26 mouse cellular contexts compared by ENCODE assay signal in the genomic region with DNA sequence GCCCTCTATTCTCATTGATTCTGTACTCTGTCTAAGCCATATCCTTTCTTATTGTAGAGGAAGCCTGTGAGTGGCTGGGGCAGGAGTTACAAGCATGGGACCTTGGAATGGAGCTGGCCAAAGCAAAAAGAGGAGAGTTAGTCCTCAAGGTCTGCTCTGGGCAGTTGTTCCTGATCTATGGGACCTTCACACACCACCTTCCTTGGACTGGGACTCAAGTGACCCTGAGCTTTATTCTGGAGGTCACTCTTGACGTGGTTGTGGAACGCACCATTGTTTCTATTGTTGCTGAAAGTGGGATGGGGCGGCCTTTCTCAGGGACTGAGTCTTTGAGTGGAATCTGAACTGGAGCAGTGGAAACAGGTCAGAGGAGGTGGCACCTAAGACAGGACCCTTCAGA.
"Had no signal": no experiment of that assay in that cellular context is flagged by ENCODE, and none has a peak within 500 bp of the region (broad histone marks: within the 10 kb centered on the region; RNA-seq: fewer than 3 reads in every experiment).

No protein-coding gene starts in this region.

- H3K9me3 ChIP-seq: heart, embryonic 13.5 days; heart, embryonic 15.5 days; hindbrain, embryonic 13.5 days; hindbrain, embryonic 15.5 days; kidney, embryonic 15.5 days; limb, embryonic 13.5 days; limb, embryonic 15.5 days; liver, embryonic 12.5 days had no signal

- H3K27ac ChIP-seq: heart, embryonic 13.5 days; heart, embryonic 15.5 days; hindbrain, embryonic 13.5 days; hindbrain, embryonic 15.5 days; hindbrain, postnatal 0 days; kidney, embryonic 15.5 days; kidney, postnatal 0 days; limb, embryonic 13.5 days; limb, embryonic 15.5 days; liver, embryonic 12.5 days; liver, embryonic 14.5 days had no signal

- H3K4me1 ChIP-seq: hindbrain, embryonic 13.5 days; hindbrain, embryonic 15.5 days; kidney, embryonic 15.5 days; limb, embryonic 13.5 days; limb, embryonic 15.5 days had no signal

- H3K4me2 ChIP-seq: heart, embryonic 11.5 days; heart, embryonic 13.5 days; heart, embryonic 15.5 days; hindbrain, embryonic 13.5 days; hindbrain, embryonic 15.5 days; kidney, embryonic 15.5 days; limb, embryonic 13.5 days; limb, embryonic 15.5 days; liver, embryonic 12.5 days had no signal

- H3K4me3 ChIP-seq: heart, embryonic 13.5 days; heart, embryonic 15.5 days; hindbrain, embryonic 13.5 days; hindbrain, embryonic 15.5 days; kidney, embryonic 15.5 days; limb, embryonic 13.5 days; limb, embryonic 15.5 days; liver, embryonic 12.5 days had no signal

- H3K9ac ChIP-seq: heart, embryonic 13.5 days; heart, embryonic 15.5 days; hindbrain, embryonic 13.5 days; hindbrain, embryonic 15.5 days; kidney, embryonic 15.5 days; limb, embryonic 13.5 days; limb, embryonic 15.5 days; liver, embryonic 12.5 days; liver, embryonic 14.5 days had no signal

- H3K36me3 ChIP-seq: heart, embryonic 13.5 days; heart, embryonic 15.5 days; hindbrain, embryonic 13.5 days; hindbrain, embryonic 15.5 days; kidney, embryonic 15.5 days; limb, embryonic 13.5 days; limb, embryonic 15.5 days; liver, embryonic 12.5 days had no signal

- DNase-seq: gastrocnemius, postnatal 14 days; gastrocnemius, postnatal 36 days; heart, adult 18-20 months; heart, postnatal 14 days; kidney, adult 11 months; kidney, adult 2 months; kidney, adult 9 months; kidney, postnatal 14 days; kidney, postnatal 36 days; layer of hippocampus, adult 9-11 months; layer of hippocampus, postnatal 36 days; left cerebral cortex, postnatal 4 days; lung, adult 18-20 months had no signal

- ATAC-seq: hindbrain, postnatal 0 days; intestine, embryonic 16.5 days; liver, embryonic 12.5 days had no signal

- H3K27me3 ChIP-seq: heart, embryonic 13.5 days; heart, embryonic 15.5 days; hindbrain, embryonic 13.5 days; hindbrain, embryonic 15.5 days; kidney, embryonic 15.5 days; limb, embryonic 13.5 days; limb, embryonic 15.5 days; liver, embryonic 12.5 days had no signal
